Mouse (Mus musculus) neural tube, embryonic 11.5 days (tissue): Measurements from ENCODE around the gene 1700074P13Rik. TPM values are rescaled to one million over a fixed set of nuclear protein-coding genes. Genes with fewer than 3 reads are reported as not detected.

Source experiments
- ATAC-seq: fragments of 200-750 bp; cut with Nextera tagmentation; 2 replicates; pipeline ENCODE4 v1.8.0; 2017; ENCODE audit warnings: moderate number of reproducible peaks, mild to moderate bottlenecking, moderate TSS enrichment, moderate library complexity; ENCODE audit not compliant: insufficient read depth, low FRiP score, low TSS enrichment
- DNase-seq: peaks from one replicate; pipeline ENCODE4 v3.0.0-alpha.2; 2015; ENCODE audit warnings: low spot score
- H3K27ac ChIP-seq: fragments of 300-500 bp; sonication (generic); 2 replicates; pipeline ENCODE4 v1.5.1; 2014; ENCODE audit warnings: low read depth, mild to moderate bottlenecking, low read length
- H3K27me3 ChIP-seq: fragments of 300-500 bp; sonication (generic); 2 replicates; pipeline ENCODE4 v1.6.1; 2014; ENCODE audit warnings: mild to moderate bottlenecking, low read length, mixed read lengths; ENCODE audit not compliant: control insufficient read depth, insufficient read depth
- H3K36me3 ChIP-seq: fragments of 300-500 bp; sonication (generic); 2 replicates; pipeline ENCODE4 v1.6.1; 2014; ENCODE audit warnings: mild to moderate bottlenecking, low read length, moderate library complexity, mixed read lengths; ENCODE audit not compliant: control insufficient read depth, insufficient read depth
- H3K4me1 ChIP-seq: fragments of 300-500 bp; sonication (generic); 2 replicates; pipeline ENCODE4 v1.6.1; 2014; ENCODE audit warnings: low read length, mixed read lengths; ENCODE audit not compliant: control insufficient read depth, insufficient read depth
- H3K4me2 ChIP-seq: fragments of 300-500 bp; sonication (generic); 2 replicates; pipeline ENCODE4 v1.6.1; 2014; ENCODE audit warnings: low read depth, mild to moderate bottlenecking, moderate library complexity
- H3K4me3 ChIP-seq: fragments of 300-500 bp; sonication (generic); 2 replicates; pipeline ENCODE4 v1.5.1; 2014; ENCODE audit warnings: low read depth, low read length
- H3K9ac ChIP-seq: fragments of 300-500 bp; sonication (generic); 2 replicates; pipeline ENCODE4 v1.6.1; 2014; ENCODE audit warnings: mild to moderate bottlenecking, low read length
- H3K9me3 ChIP-seq: fragments of 300-500 bp; sonication (generic); 2 replicates; pipeline ENCODE4 v1.6.1; 2016; ENCODE audit warnings: low read length; ENCODE audit not compliant: control insufficient read depth
- WGBS: fragments of 180-500 bp; shearing (Covaris S2); extraction: QIAGEN DNeasy Blood & Tissue Kit; methylation state at CpG from one replicate; pipeline ENCODE4 v1.1.7; 2014; 5-methylcytosine and 5-hydroxymethylcytosine counted together
- polyA plus RNA-seq: library from polyadenylated mRNA; unstranded; fragments of >200 nt; fragmentation: Nextera tagmentation; extraction: Ambion mirVana; gene quantifications from 2 replicates; pipeline ENCODE4 v1.2.1, GENCODE M21; 2014

Gene 1700074P13Rik
- polyA plus RNA-seq, 1 experiment from 2014 or later, result not detected

- Histone ChIP-seq H3K27me3 (no peaks in the 10 kb centered on the region), H3K4me2 (no peak overlapping the region), H3K9me3 (no peaks in the 10 kb centered on the region), H3K9ac (no peak overlapping the region), H3K4me1 (no peaks in the 10 kb centered on the region), H3K4me3 (no peak overlapping the region), H3K36me3 (no peaks in the 10 kb centered on the region), H3K27ac (no peak overlapping the region)
- no peak for DNase-seq
- ATAC-seq, result no peak
- 79% methylated on average over 1 of the region's 1 CpGs for WGBS
Observed at GRCm38 (mm10) chr6:40890973-40891372, 49.4 kb downstream of the 1700074P13Rik start.

GRCm38 (mm10) chr6:40887394-40887793 is 53.0 kb downstream of the 1700074P13Rik start, which contains the start of gene Moxd2:
TSS of gene Moxd2 (minus strand) at chr6:40887494.
- DNase-seq (no peak), ATAC-seq (no peak)
- WGBS, result 95% methylated on average over 3 of the region's 3 CpGs
- Histone ChIP-seq H3K9ac (no peak within 1 kb of the TSS), H3K9me3 (no peaks in the 10 kb centered on the region), H3K4me1 (no peaks in the 10 kb centered on the region), H3K36me3 (no peaks in the 10 kb centered on the region), H3K27ac (no peak within 1 kb of the TSS), H3K27me3 (no peaks in the 10 kb centered on the region), H3K4me2 (no peak within 1 kb of the TSS), H3K4me3 (no peak within 1 kb of the TSS)

Other genes with a start within 250 kb of the 1700074P13Rik start
- gene Moxd2, start 53.1 kb downstream of the 1700074P13Rik start, polyA plus RNA-seq, result not detected in 2 replicates
- gene Prss58, start 40.2 kb downstream of the 1700074P13Rik start, polyA plus RNA-seq, result not detected in 2 replicates
- not detected in 2 replicates for gene Gm4744, start 11.3 kb upstream of the 1700074P13Rik start, polyA plus RNA-seq
- gene 1810009J06Rik, start 24.2 kb upstream of the 1700074P13Rik start, polyA plus RNA-seq, result not detected in 2 replicates
- gene Gm2663, start 58.9 kb upstream of the 1700074P13Rik start, polyA plus RNA-seq, result not detected in 2 replicates
- not detected in 2 replicates for gene 2210010C04Rik, start 95.0 kb upstream of the 1700074P13Rik start, polyA plus RNA-seq